In genomic region chr3:136765569-136765968, GRCm38 (mm10) we compare ENCODE assay signal across 25 mouse cellular contexts.
A peak's percentile ranks its signal among the peaks of the same experiment; 100 is the strongest.
DNase-seq lines count a peak whose midpoint lies in the region; ATAC-seq lines count a peak whose summit lies in the region.
"Had no signal": no experiment of that assay in that cellular context is flagged by ENCODE, and none has a peak within 500 bp of the region (broad histone marks: within the 10 kb centered on the region; RNA-seq: fewer than 3 reads in every experiment).

No protein-coding gene starts in this region.

- H3K27ac ChIP-seq in forebrain, embryonic 12.5 days = no peak overlapping the region
- no peak overlapping the region for H3K27ac ChIP-seq in forebrain, embryonic 10.5 days
- H3K27ac ChIP-seq: embryonic facial prominence, embryonic 15.5 days; heart, embryonic 10.5 days; hindbrain, postnatal 0 days; kidney, embryonic 15.5 days; liver, embryonic 15.5 days; lung, embryonic 15.5 days; midbrain, embryonic 10.5 days had no signal

- H3K4me3 ChIP-seq in forebrain, embryonic 12.5 days (replicated peaks) = no peak overlapping the region
- H3K4me3 ChIP-seq in forebrain, embryonic 10.5 days = no peak overlapping the region
- H3K4me3 ChIP-seq in megakaryocyte, embryonic 14.5 days (replicated peaks) = peak overlapping the region; percentile 30
- H3K4me3 ChIP-seq: embryonic facial prominence, embryonic 15.5 days; heart, embryonic 10.5 days; kidney, embryonic 15.5 days; limb, embryonic 10.5 days; liver, embryonic 15.5 days; lung, embryonic 15.5 days; midbrain, embryonic 10.5 days had no signal

- H3K27me3 ChIP-seq in forebrain, embryonic 12.5 days = no peaks in the 10 kb centered on the region
- no peaks in the 10 kb centered on the region for H3K27me3 ChIP-seq in forebrain, embryonic 10.5 days (ENCODE audit: poor library complexity, severe bottlenecking)
- no peaks in the 10 kb centered on the region for H3K27me3 ChIP-seq in megakaryocyte, embryonic 14.5 days (replicated peaks)
- H3K27me3 ChIP-seq: embryonic facial prominence, embryonic 15.5 days; kidney, embryonic 15.5 days; liver, embryonic 15.5 days; lung, embryonic 15.5 days had no signal

- no peaks in the 10 kb centered on the region for H3K9me3 ChIP-seq in forebrain, embryonic 12.5 days
- no peaks in the 10 kb centered on the region for H3K9me3 ChIP-seq in forebrain, embryonic 10.5 days
- no peaks in the 10 kb centered on the region for H3K9me3 ChIP-seq in megakaryocyte, embryonic 14.5 days
- H3K9me3 ChIP-seq: embryonic facial prominence, embryonic 15.5 days; heart, embryonic 10.5 days; kidney, embryonic 15.5 days; limb, embryonic 10.5 days; liver, embryonic 15.5 days; lung, embryonic 15.5 days; midbrain, embryonic 10.5 days had no signal

- no peak overlapping the region for H3K9ac ChIP-seq in forebrain, embryonic 12.5 days
- H3K9ac ChIP-seq: embryonic facial prominence, embryonic 15.5 days; kidney, embryonic 15.5 days; liver, embryonic 15.5 days; lung, embryonic 15.5 days had no signal

- peaks cover 25% of the 10 kb centered on the region for H3K4me1 ChIP-seq in forebrain, embryonic 12.5 days
- peaks cover 37% of the 10 kb centered on the region for H3K4me1 ChIP-seq in forebrain, embryonic 10.5 days
- H3K4me1 ChIP-seq in megakaryocyte, embryonic 14.5 days = peaks cover 66% of the 10 kb centered on the region

- H3K36me3 ChIP-seq in forebrain, embryonic 12.5 days (replicated peaks) = no peaks in the 10 kb centered on the region
- H3K36me3 ChIP-seq in forebrain, embryonic 10.5 days (replicated peaks) = no peaks in the 10 kb centered on the region
- no peaks in the 10 kb centered on the region for H3K36me3 ChIP-seq in megakaryocyte, embryonic 14.5 days (replicated peaks; ENCODE audit: low read length)
- H3K36me3 ChIP-seq: embryonic facial prominence, embryonic 15.5 days; heart, embryonic 10.5 days; kidney, embryonic 15.5 days; limb, embryonic 10.5 days; liver, embryonic 15.5 days; lung, embryonic 15.5 days; midbrain, embryonic 10.5 days had no signal

- WGBS in forebrain, embryonic 12.5 days = 36% methylated on average over 2 of the region's 2 CpGs
- 57% methylated on average over 2 of the region's 2 CpGs for WGBS in forebrain, embryonic 10.5 days

- peak; percentile 68; the same call in 1 of the 2 replicates for ATAC-seq in forebrain, embryonic 12.5 days (ENCODE audit: low FRiP score)
- no peak for ATAC-seq in megakaryocyte, adult 5-6 weeks (ENCODE audit: poor library complexity, severe bottlenecking)
- ATAC-seq: hindbrain, postnatal 0 days had no signal

- no peak overlapping the region for H3K4me2 ChIP-seq in forebrain, embryonic 12.5 days
- H3K4me2 ChIP-seq: embryonic facial prominence, embryonic 15.5 days; kidney, embryonic 15.5 days; liver, embryonic 15.5 days; lung, embryonic 15.5 days had no signal

- DNase-seq in forebrain, embryonic 10.5 days (ENCODE audit: extremely low spot score, low spot score) = no peak
- DNase-seq in Muller cell, postnatal 12 days (ENCODE audit: inconsistent ontology term) = peak; percentile 74
- DNase-seq in retina, embryonic 14.5 days (ENCODE audit: low spot score) = peak; percentile 51
- DNase-seq in right cerebral cortex, postnatal 36 days (ENCODE audit: low spot score in 2 of 2) = no peak
- DNase-seq: adrenal gland, adult 8-10 months; cerebellum, adult 8-10 months; cerebellum, postnatal 36 days; embryo, embryonic 11 days; gastrocnemius, postnatal 10 days; kidney, adult 11 months; kidney, postnatal 4 days; liver; lung, postnatal 4 days; thymus, adult 2 months had no signal

Comparison
In these comparisons a context has a peak if more than half of its experiments do, and no peak if none do; other contexts are left out.
1. DNase-seq: peak in Muller cell, postnatal 12 days (single experiment) and retina, embryonic 14.5 days (single experiment); none in forebrain, embryonic 10.5 days (single experiment) and right cerebral cortex, postnatal 36 days (0 of 2).